Mouse (Mus musculus): ENCODE measurements around the gene Gm21149. TPM values are rescaled to one million over a fixed set of nuclear protein-coding genes. Genes with fewer than 3 reads are reported as not detected.
"Not testable (repeated sequence)": the region's sequence is repeated elsewhere in the genome, so short reads cannot be mapped to it uniquely, and the experiment has no call there.

Gm21149 gene
- polyA plus RNA-seq, 1 experiment from 2014 or later, result not detected

DNA sequence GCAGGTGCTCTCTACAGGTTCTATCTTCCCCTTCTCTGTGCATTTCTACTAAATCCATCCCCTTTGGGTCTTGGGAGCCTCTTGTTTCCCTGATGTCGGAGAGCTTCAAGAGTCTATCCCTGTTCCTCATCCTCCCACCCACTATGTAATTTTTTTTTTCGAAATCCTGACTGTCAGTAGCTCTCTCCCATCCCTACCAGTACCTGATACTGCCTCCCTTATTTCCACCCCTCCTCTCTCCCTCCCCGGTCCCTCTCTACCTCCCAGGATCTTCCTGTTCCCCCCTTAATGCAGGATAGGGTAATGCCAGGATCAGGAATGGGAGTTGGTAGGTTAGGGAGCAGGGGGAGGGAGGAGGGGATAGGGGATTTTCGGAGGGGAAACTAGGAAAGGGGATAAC lies 7.3 kb upstream of the Gm21149 start:
- H3K36me3 ChIP-seq (ENCODE audit: control insufficient read depth, insufficient read depth, low read length); H3K9me3 ChIP-seq (ENCODE audit: control insufficient read depth, low read length); DNase-seq (ENCODE audit: low spot score); H3K27ac ChIP-seq (ENCODE audit: low read depth, low read length); H3K9ac ChIP-seq (ENCODE audit: low read depth, low read length); H3K4me1 ChIP-seq (replicated peaks; ENCODE audit: control insufficient read depth, insufficient read depth, low read length); H3K4me3 ChIP-seq (ENCODE audit: low read depth, low read length); H3K4me2 ChIP-seq; ATAC-seq (replicated peaks; ENCODE audit: low FRiP score); H3K27me3 ChIP-seq (replicated peaks; ENCODE audit: control insufficient read depth, insufficient read depth, low read length): not testable (repeated sequence)
- 57% methylated on average over 4 of the region's 4 CpGs for WGBS

- not testable (repeated sequence) for H3K27ac ChIP-seq (ENCODE audit: low read depth, low read length); H3K36me3 ChIP-seq (ENCODE audit: control insufficient read depth, insufficient read depth, low read length); H3K9me3 ChIP-seq (ENCODE audit: control insufficient read depth, low read length); H3K9ac ChIP-seq (ENCODE audit: low read depth, low read length); H3K27me3 ChIP-seq (replicated peaks; ENCODE audit: control insufficient read depth, insufficient read depth, low read length); DNase-seq (ENCODE audit: low spot score); H3K4me3 ChIP-seq (ENCODE audit: low read depth, low read length); H3K4me1 ChIP-seq (replicated peaks; ENCODE audit: control insufficient read depth, insufficient read depth, low read length); H3K4me2 ChIP-seq; ATAC-seq (replicated peaks; ENCODE audit: low FRiP score)
- 59% methylated on average over 2 of the region's 2 CpGs for WGBS
Observed at GRCm38 (mm10) chr5:15482815-15483214, 6.5 kb upstream of the Gm21149 start.

GRCm38 (mm10) chr5:15470141-15470540 lies 6.2 kb downstream of the Gm21149 start:
- H3K27ac ChIP-seq (ENCODE audit: low read depth, low read length); H3K36me3 ChIP-seq (ENCODE audit: control insufficient read depth, insufficient read depth, low read length); H3K4me3 ChIP-seq (ENCODE audit: low read depth, low read length); DNase-seq (ENCODE audit: low spot score); H3K4me2 ChIP-seq; H3K27me3 ChIP-seq (replicated peaks; ENCODE audit: control insufficient read depth, insufficient read depth, low read length); ATAC-seq (replicated peaks; ENCODE audit: low FRiP score); H3K9ac ChIP-seq (ENCODE audit: low read depth, low read length); H3K9me3 ChIP-seq (ENCODE audit: control insufficient read depth, low read length); H3K4me1 ChIP-seq (replicated peaks; ENCODE audit: control insufficient read depth, insufficient read depth, low read length): not testable (repeated sequence)
- WGBS, result 70% methylated on average over 1 of the region's 1 CpGs

DNA sequence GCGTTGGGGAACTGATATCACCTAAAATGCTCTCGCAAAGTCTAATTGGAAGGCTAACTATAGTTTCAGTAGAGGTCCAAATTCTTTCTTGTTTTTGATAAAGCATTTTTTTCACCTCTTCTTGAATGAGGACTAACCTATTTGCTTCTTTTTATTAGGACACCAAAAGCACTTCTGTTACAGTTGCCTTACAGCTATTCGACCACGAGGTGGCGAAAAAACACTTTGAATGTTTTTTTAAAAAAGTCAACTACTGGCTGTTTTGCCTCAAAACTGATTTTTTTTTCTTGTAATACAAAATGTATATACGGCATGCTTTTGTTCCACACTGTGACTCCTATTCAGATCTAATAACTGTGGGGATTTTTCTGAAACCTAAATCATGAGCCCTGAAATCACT lies 8.6 kb downstream of the Gm21149 start:
- not testable (repeated sequence) for ATAC-seq (replicated peaks; ENCODE audit: low FRiP score); DNase-seq (ENCODE audit: low spot score)

DNA sequence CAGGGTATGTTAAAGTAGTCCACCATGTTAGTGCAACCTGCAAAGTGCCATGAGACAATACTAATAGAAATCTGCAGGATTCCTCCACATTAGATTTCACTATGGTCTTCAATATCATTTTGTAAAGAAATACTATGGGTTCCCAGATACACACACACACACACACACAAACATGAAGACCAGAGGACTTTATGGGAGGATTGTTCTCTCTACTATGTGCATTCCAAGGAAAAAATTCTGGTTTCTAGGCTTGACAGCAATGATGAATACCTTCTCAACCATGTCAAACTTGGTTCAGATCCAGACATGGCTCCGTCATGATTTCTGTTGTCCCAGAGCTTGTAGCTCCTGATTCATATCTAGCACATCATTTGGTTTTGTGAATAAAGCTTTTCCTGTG lies 10.1 kb downstream of the Gm21149 start:
- H3K9ac ChIP-seq (ENCODE audit: low read depth, low read length); H3K4me1 ChIP-seq (replicated peaks; ENCODE audit: control insufficient read depth, insufficient read depth, low read length); H3K27me3 ChIP-seq (replicated peaks; ENCODE audit: control insufficient read depth, insufficient read depth, low read length); H3K27ac ChIP-seq (ENCODE audit: low read depth, low read length); H3K36me3 ChIP-seq (ENCODE audit: control insufficient read depth, insufficient read depth, low read length); H3K4me3 ChIP-seq (ENCODE audit: low read depth, low read length); H3K4me2 ChIP-seq; ATAC-seq (replicated peaks; ENCODE audit: low FRiP score); H3K9me3 ChIP-seq (ENCODE audit: control insufficient read depth, low read length); DNase-seq (ENCODE audit: low spot score): not testable (repeated sequence)
- WGBS, result 53% methylated on average over 1 of the region's 1 CpGs

More for the DNA sequence above, 8.6 kb downstream of the Gm21149 start:
- H3K9ac ChIP-seq (ENCODE audit: low read depth, low read length); H3K4me3 ChIP-seq (ENCODE audit: low read depth, low read length); H3K4me2 ChIP-seq; H3K36me3 ChIP-seq (ENCODE audit: control insufficient read depth, insufficient read depth, low read length); H3K27ac ChIP-seq (ENCODE audit: low read depth, low read length); H3K27me3 ChIP-seq (replicated peaks; ENCODE audit: control insufficient read depth, insufficient read depth, low read length); H3K9me3 ChIP-seq (ENCODE audit: control insufficient read depth, low read length); H3K4me1 ChIP-seq (replicated peaks; ENCODE audit: control insufficient read depth, insufficient read depth, low read length): not testable (repeated sequence)
- 55% methylated on average over 6 of the region's 6 CpGs for whole genome bisulfite sequencing

- DNase-seq (ENCODE audit: low spot score), result not testable (repeated sequence)
- WGBS, result 14% methylated on average over 1 of the region's 2 CpGs
Observed at GRCm38 (mm10) chr5:15463561-15463960, 12.8 kb downstream of the Gm21149 start.

GRCm38 (mm10) chr5:15461613-15462012 lies 14.7 kb downstream of the Gm21149 start:
- not testable (repeated sequence) for ATAC-seq (replicated peaks; ENCODE audit: low FRiP score); H3K36me3 ChIP-seq (ENCODE audit: control insufficient read depth, insufficient read depth, low read length); H3K9ac ChIP-seq (ENCODE audit: low read depth, low read length); H3K9me3 ChIP-seq (ENCODE audit: control insufficient read depth, low read length); H3K27me3 ChIP-seq (replicated peaks; ENCODE audit: control insufficient read depth, insufficient read depth, low read length); H3K4me3 ChIP-seq (ENCODE audit: low read depth, low read length); H3K4me2 ChIP-seq; H3K27ac ChIP-seq (ENCODE audit: low read depth, low read length); DNase-seq (ENCODE audit: low spot score); H3K4me1 ChIP-seq (replicated peaks; ENCODE audit: control insufficient read depth, insufficient read depth, low read length)
- 54% methylated on average over 8 of the region's 8 CpGs for WGBS

More at GRCm38 (mm10) chr5:15463561-15463960, 12.8 kb downstream of the Gm21149 start:
- H3K9ac ChIP-seq (ENCODE audit: low read depth, low read length); H3K36me3 ChIP-seq (ENCODE audit: control insufficient read depth, insufficient read depth, low read length); H3K4me2 ChIP-seq; H3K4me1 ChIP-seq (replicated peaks; ENCODE audit: control insufficient read depth, insufficient read depth, low read length); H3K4me3 ChIP-seq (ENCODE audit: low read depth, low read length); ATAC-seq (replicated peaks; ENCODE audit: low FRiP score); H3K27ac ChIP-seq (ENCODE audit: low read depth, low read length); H3K27me3 ChIP-seq (replicated peaks; ENCODE audit: control insufficient read depth, insufficient read depth, low read length): not testable (repeated sequence)
- peaks cover 12% of the 10 kb centered on the region for H3K9me3 ChIP-seq (ENCODE audit: control insufficient read depth, low read length)

GRCm38 (mm10) chr5:15457865-15458571 lies 18.3 kb downstream of the Gm21149 start:
- not testable (repeated sequence) for H3K9me3 ChIP-seq (ENCODE audit: control insufficient read depth, low read length); DNase-seq (ENCODE audit: low spot score); H3K27ac ChIP-seq (ENCODE audit: low read depth, low read length); H3K9ac ChIP-seq (ENCODE audit: low read depth, low read length); H3K27me3 ChIP-seq (replicated peaks; ENCODE audit: control insufficient read depth, insufficient read depth, low read length); H3K36me3 ChIP-seq (ENCODE audit: control insufficient read depth, insufficient read depth, low read length); H3K4me2 ChIP-seq; H3K4me1 ChIP-seq (replicated peaks; ENCODE audit: control insufficient read depth, insufficient read depth, low read length); H3K4me3 ChIP-seq (ENCODE audit: low read depth, low read length)
- peak; percentile 34 for ATAC-seq (replicated peaks; ENCODE audit: low FRiP score)
- 75% methylated on average over 3 of the region's 5 CpGs for WGBS

Measured in liver, embryonic 11.5 days (tissue).